In genomic region chr1:58296278-58296677, GRCm38 (mm10) we compare ENCODE assay signal across 8 mouse cellular contexts. TPM values are rescaled to one million over a fixed set of nuclear protein-coding genes. Genes with fewer than 3 reads are reported as not detected.
A peak's percentile ranks its signal among the peaks of the same experiment; 100 is the strongest.
DNase-seq lines count a peak whose midpoint lies in the region; ATAC-seq and TF ChIP-seq lines count a peak whose summit lies in the region.

No protein-coding gene starts in this region.

- no peak overlapping the region for H3K27ac ChIP-seq in forebrain, embryonic 14.5 days (ENCODE audit: low read depth, low read length)
- no peak overlapping the region for H3K27ac ChIP-seq in hindbrain, embryonic 12.5 days

- DNase-seq in G1E (ENCODE audit: low spot score), result peak; percentile 80
- DNase-seq in brain, embryonic 14.5 days (ENCODE audit: low read depth), result peak; percentile 90
- peak; percentile 84 for DNase-seq in forebrain, embryonic 14.5 days (ENCODE audit: low spot score)
- DNase-seq in layer of hippocampus, postnatal 14 days (ENCODE audit: low spot score in 2 of 2), result peak; percentile 62 to 71
- DNase-seq in retina, postnatal 7 days (ENCODE audit: low read depth, low spot score), result peak; percentile 58
- DNase-seq in urinary bladder, postnatal 25 days (ENCODE audit: low spot score), result peak; percentile 67

- H3K36me3 ChIP-seq in G1E (replicated peaks), result no peaks in the 10 kb centered on the region
- H3K36me3 ChIP-seq in forebrain, embryonic 14.5 days (ENCODE audit: control insufficient read depth, insufficient read depth, low read length), result no peaks in the 10 kb centered on the region
- H3K36me3 ChIP-seq in hindbrain, embryonic 12.5 days, result no peaks in the 10 kb centered on the region

- TF ChIP-seq POLR2A in brain, embryonic 14.5 days (IDR thresholded peaks at IDR 0.05; ENCODE audit: borderline replicate concordance, extremely low read depth, insufficient read depth, insufficient read length, poor library complexity, severe bottlenecking), result no peak

- peak; percentile 80 for ATAC-seq in G1E (ENCODE audit: extremely low read depth, insufficient number of reproducible peaks, low FRiP score, poor library complexity, severe bottlenecking)
- peak; percentile 82 for ATAC-seq in forebrain, embryonic 14.5 days
- ATAC-seq in hindbrain, embryonic 12.5 days (ENCODE audit: low FRiP score), result peak; percentile 73
- ATAC-seq in megakaryocyte, adult 5-6 weeks (ENCODE audit: poor library complexity, severe bottlenecking), result peak; percentile 96

- H3K4me3 ChIP-seq in G1E (ENCODE audit: low read depth, low read length), result no peak overlapping the region
- no peak overlapping the region for H3K4me3 ChIP-seq in forebrain, embryonic 14.5 days (ENCODE audit: low read depth, low read length)
- no peak overlapping the region for H3K4me3 ChIP-seq in hindbrain, embryonic 12.5 days

- no peaks in the 10 kb centered on the region for H3K9me3 ChIP-seq in G1E (replicated peaks)
- H3K9me3 ChIP-seq in forebrain, embryonic 14.5 days (replicated peaks; ENCODE audit: control insufficient read depth, low read length), result no peaks in the 10 kb centered on the region
- no peaks in the 10 kb centered on the region for H3K9me3 ChIP-seq in hindbrain, embryonic 12.5 days (replicated peaks)

- peak; percentile 95 for TF ChIP-seq CTCF in G1E (IDR thresholded peaks at IDR 0.05; ENCODE audit: low read depth, low read length)
- TF ChIP-seq CTCF in brain, embryonic 14.5 days (IDR thresholded peaks at IDR 0.05; ENCODE audit: borderline replicate concordance, extremely low read depth, insufficient read depth, insufficient read length), result peak; percentile 86

- H3K27me3 ChIP-seq in G1E (ENCODE audit: insufficient read depth, low read length), result peaks cover 62% of the 10 kb centered on the region
- no peaks in the 10 kb centered on the region for H3K27me3 ChIP-seq in forebrain, embryonic 14.5 days (replicated peaks; ENCODE audit: control insufficient read depth, insufficient read depth, low read length)
- no peaks in the 10 kb centered on the region for H3K27me3 ChIP-seq in hindbrain, embryonic 12.5 days

- H3K4me2 ChIP-seq in forebrain, embryonic 14.5 days (ENCODE audit: low read length), result no peak overlapping the region
- H3K4me2 ChIP-seq in hindbrain, embryonic 12.5 days (replicated peaks), result no peak overlapping the region

- H3K4me1 ChIP-seq in G1E (ENCODE audit: insufficient read depth, low read depth, low read length), result peaks cover 12% of the 10 kb centered on the region
- no peaks in the 10 kb centered on the region for H3K4me1 ChIP-seq in forebrain, embryonic 14.5 days (ENCODE audit: control insufficient read depth, insufficient read depth, low read length)
- no peaks in the 10 kb centered on the region for H3K4me1 ChIP-seq in hindbrain, embryonic 12.5 days

- H3K9ac ChIP-seq in forebrain, embryonic 14.5 days (ENCODE audit: low read length), result no peak overlapping the region
- H3K9ac ChIP-seq in hindbrain, embryonic 12.5 days, result no peak overlapping the region

- 4% methylated on average over 7 of the region's 7 CpGs for WGBS in forebrain, embryonic 14.5 days
- WGBS in hindbrain, embryonic 12.5 days, result 5% methylated on average over 7 of the region's 7 CpGs

RNA-seq across cellular contexts. Expression of gene Aox2, which starts 18.2 kb away (rescaled TPM):
- total RNA-seq in G1E (2014; fragmentation: Nextera tagmentation) (1.4 and 1.5 TPM in 2 replicates), G1E (2017) (1.4 and 1.8 TPM in 2 replicates)
- 0.77 and 0.79 TPM in 2 replicates for polyA plus RNA-seq in G1E (2012)
- 0.01 and 0.04 TPM in 2 replicates for polyA plus RNA-seq in brain, embryonic 14.5 days (2012; rRNA removed)
- polyA plus RNA-seq in forebrain, embryonic 14.5 days (2014; fragmentation: Nextera tagmentation; extraction: Ambion mirVana), result not detected in 2 replicates
- polyA plus RNA-seq in hindbrain, embryonic 12.5 days (2016; fragmentation: Nextera tagmentation; extraction: Ambion mirVana), result 0.04 TPM in 1 of 2 replicates, not detected in the other
- total RNA-seq in layer of hippocampus, postnatal 14 days (2021), result not detected
- total RNA-seq in megakaryocyte, adult 5-6 weeks (2015), result 0.04 and 0.46 TPM in 2 replicates
- 0.12 and 0.62 TPM in 2 replicates for total RNA-seq in megakaryocyte, adult 5-6 weeks (2017)
